Mouse (Mus musculus) thymus, postnatal 10 days (tissue): ENCODE measurements around the gene Selenos.

Experiments
- DNase-seq, 2 experiments: peaks; one replicate each; pipeline ENCODE4 v3.0.0; 2021; ENCODE audit warnings: low spot score in 2 of 2

Selenos gene

DNA sequence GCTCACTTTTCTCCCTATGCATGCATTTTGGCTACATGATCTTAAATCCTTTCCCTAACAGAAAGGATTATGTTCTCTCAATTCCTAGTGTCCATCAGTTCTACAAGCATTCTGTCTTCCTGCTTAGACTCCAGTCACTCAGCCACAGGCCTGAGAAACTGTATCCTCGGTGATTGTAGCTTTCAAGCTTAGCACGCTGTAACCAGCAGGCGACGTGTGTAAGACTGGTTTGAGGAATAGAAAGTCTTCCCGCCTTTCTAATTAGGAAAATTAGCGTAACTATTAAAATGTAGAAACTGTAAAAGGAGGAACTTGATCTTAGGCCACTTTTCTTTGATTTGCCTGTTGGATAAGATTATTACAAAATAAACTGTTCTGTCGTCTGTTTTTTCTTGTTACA is 39.3 kb downstream of the Selenos start:
- no peak for DNase-seq

DNA sequence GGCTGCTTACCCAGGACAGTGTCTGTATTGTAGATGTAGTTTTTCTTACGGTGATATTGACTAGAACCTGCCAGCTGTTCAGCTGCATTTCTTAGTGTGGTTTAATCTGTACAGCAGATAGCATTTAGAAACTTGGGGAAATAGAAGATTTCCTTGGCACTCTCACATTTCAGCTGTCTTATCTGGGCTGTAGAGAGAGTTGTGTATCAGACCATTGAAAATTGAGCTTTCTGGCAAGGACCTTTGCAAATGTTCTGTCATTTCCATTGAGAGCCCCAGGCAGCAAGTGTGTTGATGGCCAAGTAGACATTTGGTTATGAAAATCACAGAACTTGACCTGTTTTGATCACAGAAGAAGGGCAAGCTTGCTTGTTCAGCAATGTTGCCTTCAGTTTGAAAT is 40.7 kb downstream of the Selenos start:
- no peak for DNase-seq

DNA sequence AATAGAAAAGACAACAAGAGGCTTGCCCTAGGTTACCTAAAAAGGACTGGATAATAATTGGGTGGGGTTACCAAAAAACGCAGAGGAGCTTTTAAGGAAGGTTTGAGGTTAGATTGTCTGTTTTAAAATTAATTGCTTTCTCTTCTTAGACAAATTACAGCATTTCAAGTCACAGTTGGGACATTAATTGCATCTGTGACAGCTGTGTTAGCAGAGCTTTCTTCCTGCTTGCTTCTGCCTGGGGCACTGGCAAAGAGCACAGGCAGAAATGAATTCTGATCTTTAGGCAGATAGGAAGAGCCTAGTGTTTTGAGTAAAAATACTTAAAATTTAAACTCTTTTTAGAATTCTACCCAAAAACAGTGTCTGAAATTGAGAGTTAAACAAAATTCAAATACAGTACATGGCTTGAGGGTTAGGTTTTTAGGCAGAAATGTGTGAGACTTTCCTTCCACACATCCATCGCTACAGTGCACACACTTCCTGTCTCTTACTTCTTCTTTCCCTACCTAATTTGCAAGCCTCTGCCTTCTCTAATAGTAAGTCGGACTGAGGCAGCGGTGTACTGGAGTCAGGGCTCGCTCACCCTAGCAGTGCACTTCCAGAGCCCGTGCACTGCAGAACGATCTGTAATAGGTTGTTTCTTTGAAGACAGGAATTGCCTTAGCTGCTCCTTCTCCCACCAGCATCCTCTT is 41.4 kb downstream of the Selenos start:
- DNase-seq = no peak

DNA sequence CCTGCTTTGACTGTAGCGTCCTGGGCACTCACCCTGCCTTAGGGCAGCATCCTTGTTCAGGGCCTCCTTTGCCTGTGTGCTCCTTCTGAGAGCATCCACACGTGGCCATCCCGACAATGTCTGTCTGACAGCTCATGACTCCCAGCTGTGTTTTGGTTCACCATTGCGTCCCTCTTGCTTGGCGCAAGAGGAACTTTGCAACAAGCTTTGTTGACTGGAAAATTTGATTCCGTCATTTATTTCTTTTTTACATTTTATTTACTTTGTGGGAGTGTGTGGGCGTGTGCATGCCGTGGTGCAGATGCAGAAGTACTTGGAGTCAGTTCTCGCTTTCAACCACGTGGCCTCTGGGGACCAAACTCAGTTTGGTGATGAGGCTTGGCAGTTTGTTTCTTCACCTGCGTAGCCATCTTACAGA is 45.1 kb downstream of the Selenos start:
- no peak for DNase-seq

DNA sequence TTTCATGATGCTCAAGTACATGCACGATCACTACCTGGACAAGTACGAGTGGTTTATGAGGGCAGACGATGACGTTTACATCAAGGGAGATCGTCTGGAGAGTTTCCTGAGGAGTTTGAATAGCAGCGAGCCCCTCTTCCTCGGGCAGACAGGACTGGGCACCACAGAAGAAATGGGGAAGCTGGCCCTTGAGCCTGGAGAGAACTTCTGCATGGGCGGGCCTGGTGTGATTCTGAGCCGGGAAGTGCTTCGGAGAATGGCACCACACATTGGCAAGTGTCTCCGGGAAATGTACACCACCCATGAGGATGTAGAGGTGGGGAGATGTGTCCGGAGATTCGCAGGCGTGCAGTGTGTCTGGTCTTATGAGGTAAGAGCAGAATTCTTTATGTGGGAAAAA is 45.9 kb downstream of the Selenos start:
- DNase-seq = no peak

DNA sequence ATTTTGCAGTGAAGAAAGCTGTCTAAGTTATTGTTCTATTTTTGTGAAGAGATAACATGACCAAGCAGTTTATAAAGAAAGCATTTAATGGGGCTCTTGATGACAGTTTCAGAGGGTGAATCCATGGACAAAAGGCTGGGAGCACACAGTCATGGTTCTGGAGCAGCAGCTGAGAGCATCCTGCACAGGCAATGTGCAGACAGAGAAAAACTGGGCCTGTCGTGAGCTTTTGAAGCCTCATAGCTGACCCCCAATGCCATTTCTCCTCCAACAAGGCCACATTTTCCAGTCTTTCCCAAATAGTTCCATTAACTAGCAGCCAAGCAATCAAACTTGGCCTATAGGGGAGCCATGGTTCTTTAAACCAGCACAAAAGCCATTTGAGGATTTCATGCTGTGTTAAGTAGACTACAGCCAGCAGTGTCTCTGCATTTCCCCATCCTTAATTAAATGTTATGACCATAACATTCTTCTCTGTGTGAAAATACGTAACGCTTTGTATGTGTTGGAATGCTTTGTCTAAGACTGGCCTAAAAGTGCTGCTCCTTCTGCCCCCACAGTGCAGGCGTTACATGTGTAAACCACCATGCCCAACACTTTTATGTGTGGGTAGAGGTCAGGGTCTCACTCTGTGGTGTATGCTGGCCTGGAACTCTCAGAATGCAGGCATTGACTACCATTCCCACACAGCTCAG is 48.6 kb downstream of the Selenos start:
- DNase-seq = no peak

DNA sequence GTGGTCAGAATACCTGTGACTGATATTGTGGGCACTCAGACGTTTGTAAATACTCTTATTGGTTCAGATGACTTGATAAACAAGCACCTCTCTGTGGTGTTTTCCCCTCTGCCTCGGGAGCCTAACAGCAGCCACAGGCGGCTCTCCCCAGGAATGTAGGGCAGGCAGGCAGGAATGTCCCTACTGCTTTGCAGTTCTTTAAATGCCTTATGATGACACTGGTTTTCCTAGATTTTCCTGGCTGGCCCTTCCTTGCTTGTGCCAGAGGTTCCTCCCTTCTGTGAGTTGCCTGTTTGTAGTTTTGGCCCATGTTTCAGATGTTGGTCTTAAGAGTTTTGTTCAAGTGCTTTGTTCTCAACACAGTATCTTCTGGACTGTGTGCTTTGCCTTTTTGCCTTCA is 49.4 kb downstream of the Selenos start:
- DNase-seq = no peak

DNA sequence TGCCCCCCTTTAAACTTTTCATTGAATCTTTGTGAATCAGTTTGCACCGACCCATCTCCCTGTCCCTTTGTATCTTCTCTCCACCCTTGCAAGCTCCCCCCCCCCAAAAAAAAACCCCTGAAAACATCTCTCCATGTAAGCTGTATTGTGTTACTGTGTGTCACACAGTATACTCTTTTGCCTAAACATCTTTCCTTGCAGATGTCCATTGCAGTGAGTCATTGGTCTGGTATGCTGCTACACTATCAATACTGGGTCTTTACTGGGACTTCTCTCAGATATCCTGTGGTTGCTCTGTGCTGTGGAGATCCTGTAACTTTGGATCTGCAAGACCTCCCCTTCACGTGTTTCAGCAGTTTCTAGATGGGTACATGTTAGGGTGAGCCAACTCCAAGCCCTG is 50.8 kb downstream of the Selenos start:
- no peak for DNase-seq

DNA sequence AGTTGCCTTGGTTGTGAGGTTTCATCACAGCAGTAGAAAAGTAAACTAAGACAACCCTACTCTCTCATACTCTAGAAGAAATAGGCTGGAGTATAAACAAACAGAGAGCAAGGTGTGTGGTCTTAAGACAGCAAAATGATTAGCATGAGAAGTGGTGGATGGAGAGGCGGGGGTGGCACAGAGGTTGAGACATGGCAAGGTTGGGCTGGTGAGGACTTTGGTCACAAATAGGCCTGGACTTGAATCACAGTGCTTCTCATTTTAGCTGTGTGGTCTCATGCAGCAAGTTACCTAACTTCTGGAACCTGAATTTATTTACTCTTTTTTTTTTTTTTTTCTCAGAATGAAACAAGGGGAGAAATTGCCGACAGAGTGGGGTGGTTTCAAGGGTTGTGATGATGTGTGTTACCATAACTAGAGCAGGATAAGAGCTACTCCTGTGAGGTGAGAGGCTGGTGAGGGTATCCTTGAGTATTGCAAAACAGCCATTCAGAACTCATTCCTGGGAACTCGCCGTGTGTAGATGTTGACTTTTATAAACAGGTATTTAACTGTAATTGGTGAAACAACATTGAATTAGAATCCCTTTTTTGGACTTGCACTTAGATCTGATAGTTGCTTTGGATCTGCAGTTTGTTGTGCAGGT is 52.5 kb downstream of the Selenos start:
- DNase-seq = no peak

DNA sequence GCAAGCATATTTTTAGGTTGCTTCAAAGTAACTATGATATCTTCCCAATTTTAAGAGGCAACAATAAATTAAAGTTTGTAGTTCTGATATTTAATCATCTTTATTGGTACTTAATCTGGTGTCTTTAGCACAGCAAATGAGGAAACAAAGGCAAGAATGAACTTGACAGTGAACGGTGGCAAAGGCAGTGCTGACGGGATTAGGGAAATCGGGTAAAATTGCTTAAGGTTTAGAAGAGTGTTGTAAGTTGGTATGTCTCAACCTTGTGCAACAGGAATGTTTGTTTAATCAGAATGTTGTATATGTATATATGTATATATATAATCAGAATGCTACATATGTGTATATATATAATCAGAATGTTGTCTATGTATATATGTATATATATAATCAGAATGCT is 54.7 kb downstream of the Selenos start:
- DNase-seq = no peak

DNA sequence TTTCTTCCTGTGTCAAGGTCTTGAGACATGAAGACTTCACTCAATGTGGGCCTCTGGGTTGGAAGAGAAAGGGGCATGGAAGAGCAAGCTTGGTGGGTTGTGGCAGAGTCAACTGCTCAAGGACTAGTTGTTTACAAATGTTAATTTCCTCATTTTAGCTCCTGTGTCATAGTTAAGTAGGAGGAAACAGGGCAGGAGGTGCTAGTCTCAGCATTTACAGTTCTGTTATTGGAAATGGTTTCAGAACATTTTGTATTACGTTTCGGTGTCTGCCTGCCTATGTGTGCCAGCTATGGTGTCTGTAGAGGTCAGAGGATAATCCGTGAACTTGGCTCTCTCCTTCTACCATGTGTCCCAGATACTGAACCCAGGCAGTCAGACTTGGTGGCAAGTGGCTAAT is 56.2 kb downstream of the Selenos start:
- DNase-seq = no peak

DNA sequence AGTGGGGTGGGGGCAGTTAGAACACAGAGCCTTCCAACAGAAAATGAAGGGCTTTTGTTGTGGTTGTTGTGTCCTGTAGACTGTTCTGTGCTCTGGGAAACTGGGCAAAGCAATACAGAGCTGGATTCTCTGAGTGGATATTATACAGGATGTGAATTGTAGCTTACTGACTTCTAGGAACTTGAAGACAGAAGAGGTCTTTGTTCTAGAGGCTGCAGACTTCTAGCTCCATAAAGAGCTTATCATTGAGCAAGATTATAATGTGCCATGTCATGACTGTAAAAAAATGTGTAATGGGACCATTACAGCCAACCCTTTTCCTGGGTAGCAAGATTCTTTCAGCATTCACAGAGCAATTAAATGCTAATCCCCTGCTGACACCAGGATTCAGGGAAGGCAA is 56.7 kb downstream of the Selenos start:
- DNase-seq = no peak

DNA sequence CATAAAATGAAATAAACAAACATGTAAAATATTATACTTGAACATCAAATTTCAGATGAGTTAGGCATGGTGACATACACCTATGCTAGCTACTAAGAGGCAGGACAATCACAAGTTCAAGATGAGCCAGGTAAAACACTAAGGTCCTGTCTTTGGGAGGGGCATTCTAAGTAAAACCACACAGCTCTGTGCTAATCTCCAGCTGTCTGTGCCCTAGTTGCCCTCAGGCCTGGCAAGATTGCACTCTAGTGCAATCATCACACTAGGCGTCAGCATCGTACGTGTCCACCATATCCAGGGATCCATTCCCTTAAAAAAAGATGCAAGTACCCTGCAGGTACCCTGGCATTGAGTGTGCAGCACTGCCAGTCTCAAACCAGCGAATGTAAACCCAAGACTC is 57.9 kb downstream of the Selenos start:
- no peak for DNase-seq

DNA sequence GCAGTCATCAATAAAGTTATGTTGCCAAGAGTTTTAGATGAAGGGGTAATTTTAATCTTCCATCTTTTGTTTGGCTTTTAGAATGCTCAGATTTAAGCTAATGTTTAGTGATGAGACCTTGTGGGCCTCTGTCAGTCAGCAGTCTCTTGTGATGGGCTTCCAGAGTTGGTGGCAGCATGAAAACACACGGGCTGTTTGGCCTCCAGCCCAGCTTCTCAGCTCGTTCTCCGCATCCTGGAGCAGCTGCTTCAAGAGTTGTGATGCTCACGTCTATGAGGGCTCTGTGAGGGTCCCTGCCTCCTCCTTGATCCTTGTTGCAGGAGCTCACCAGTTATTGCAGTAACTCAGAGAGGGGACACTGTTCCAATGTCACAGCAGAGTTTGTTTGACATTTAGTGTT is 58.9 kb downstream of the Selenos start:
- DNase-seq = no peak

DNA sequence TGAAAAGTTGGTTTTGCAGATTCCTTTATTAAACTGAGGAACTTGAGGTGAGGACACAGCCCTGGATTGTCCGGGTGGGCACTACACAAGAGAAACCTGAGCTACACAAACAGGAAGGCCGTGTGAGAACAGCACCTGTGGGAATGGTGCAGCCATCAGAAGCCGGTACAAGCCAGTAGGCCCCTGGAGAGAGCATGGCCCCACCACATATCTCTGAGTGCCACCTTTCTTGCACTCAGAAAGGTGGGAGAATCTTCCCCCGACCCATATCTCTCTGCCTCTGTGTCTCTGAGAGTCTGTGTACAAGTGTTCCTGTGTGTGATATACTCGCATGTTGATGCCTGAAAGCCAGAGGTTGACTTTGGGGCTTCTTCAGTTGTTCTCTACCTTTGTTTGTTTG is 59.4 kb downstream of the Selenos start:
- DNase-seq = no peak
